30 mouse cellular contexts compared by ENCODE assay signal in the genomic region with DNA sequence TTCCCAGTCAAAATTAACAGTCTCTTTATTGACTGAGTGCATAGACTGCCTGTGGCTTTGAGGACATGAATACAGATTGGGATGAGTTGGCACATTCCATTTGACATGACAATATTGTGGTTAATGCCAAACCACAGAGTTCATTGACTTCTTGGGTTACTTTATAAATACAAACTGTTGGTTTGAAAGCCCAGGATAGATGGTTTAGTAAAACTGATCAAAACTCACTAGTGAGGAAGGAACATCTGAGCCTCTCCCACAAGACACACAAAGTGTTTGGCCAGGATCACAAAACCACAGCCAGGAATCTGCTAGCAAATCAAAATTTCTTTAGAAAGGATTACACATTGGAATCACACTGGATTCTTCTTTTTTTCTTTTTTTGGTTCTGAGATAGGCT. TPM values are rescaled to one million over a fixed set of nuclear protein-coding genes. Genes with fewer than 3 reads are reported as not detected.
DNase-seq lines count a peak whose midpoint lies in the region; TF ChIP-seq lines count a peak whose summit lies in the region.
"Had no signal": no experiment of that assay in that cellular context is flagged by ENCODE, and none has a peak within 500 bp of the region (broad histone marks: within the 10 kb centered on the region; RNA-seq: fewer than 3 reads in every experiment).

No protein-coding gene starts in this region.

- no peak overlapping the region for H3K4me3 ChIP-seq in kidney, adult 2 months (ENCODE audit: insufficient read depth, low read depth, low read length)
- H3K4me3 ChIP-seq: embryonic facial prominence, embryonic 12.5 days; embryonic facial prominence, embryonic 15.5 days; forebrain, embryonic 12.5 days; heart, embryonic 12.5 days; heart, embryonic 15.5 days had no signal

- TF ChIP-seq CTCF in kidney, adult 2 months (conservative IDR thresholded peaks at IDR 0.05; ENCODE audit: insufficient read depth, insufficient read length, low read depth, low read length) = no peak

- TF ChIP-seq POLR2A in kidney, adult 2 months (IDR thresholded peaks at IDR 0.05; ENCODE audit: low read depth, low read length) = no peak

- no peaks in the 10 kb centered on the region for H3K4me1 ChIP-seq in kidney, adult 2 months (ENCODE audit: control insufficient read depth, insufficient read depth, low read length)
- H3K4me1 ChIP-seq: embryonic facial prominence, embryonic 15.5 days had no signal

- H3K36me3 ChIP-seq in kidney, adult 2 months (ENCODE audit: control insufficient read depth, insufficient read depth, low read length) = no peaks in the 10 kb centered on the region
- H3K36me3 ChIP-seq: embryonic facial prominence, embryonic 12.5 days; embryonic facial prominence, embryonic 15.5 days; forebrain, embryonic 12.5 days; heart, embryonic 12.5 days; heart, embryonic 15.5 days had no signal

- H3K27ac ChIP-seq in kidney, adult 2 months (ENCODE audit: insufficient read depth, low read depth, low read length) = no peak overlapping the region
- H3K27ac ChIP-seq: embryonic facial prominence, embryonic 12.5 days; embryonic facial prominence, embryonic 15.5 days; forebrain, embryonic 12.5 days; heart, embryonic 15.5 days; hindbrain, embryonic 14.5 days; hindbrain, postnatal 0 days had no signal

- no peaks in the 10 kb centered on the region for H3K27me3 ChIP-seq in kidney, adult 2 months (replicated peaks; ENCODE audit: control insufficient read depth, insufficient read depth, low read length)
- H3K27me3 ChIP-seq: embryonic facial prominence, embryonic 15.5 days; heart, embryonic 12.5 days; heart, embryonic 15.5 days had no signal

- peak; percentile 32 for DNase-seq in kidney, adult 2 months
- no peak for DNase-seq in kidney, adult 8-10 months
- DNase-seq in 3134 (ENCODE audit: extremely low read depth, insufficient read length, low spot score) (peak; percentile 71), adipocyte (ENCODE audit: low spot score) (peak; percentile 8)
- peak; percentile 89 for DNase-seq in Muller cell, postnatal 12 days (ENCODE audit: inconsistent ontology term)
- DNase-seq in lung, postnatal 14 days = no peak
- DNase-seq in gastrocnemius, postnatal 4 days (ENCODE audit: low spot score in 2 of 2) = no peak
- DNase-seq: adrenal gland, postnatal 10 days; adrenal gland, postnatal 36 days; cerebellum, adult 18-20 months; cerebellum, adult 9-10 months; cerebellum, postnatal 14 days; gastrocnemius, postnatal 10 days; heart, adult 18-20 months; heart, postnatal 10 days; heart, postnatal 4 days had no signal

RNA-seq across cellular contexts. Expression of a gene that starts 30.0 kb away (rescaled TPM):
- polyA plus RNA-seq in kidney, adult 2 months (2012; rRNA removed) = not detected in 2 replicates
- not detected for total RNA-seq in gastrocnemius, postnatal 4 days (2021)
- total RNA-seq: adrenal gland, adult 18-20 months; adrenal gland, postnatal 10 days; adrenal gland, postnatal 36 days; common myeloid progenitor, adult 5-6 weeks; gastrocnemius, adult 18-20 months; heart, adult 18-20 months; heart, postnatal 10 days; heart, postnatal 4 days had no signal
- polyA plus RNA-seq: activated CD4-positive, CD25-positive, alpha-beta regulatory T cell, adult 4 months; gonadal fat pad, adult 2 months; heart, embryonic 15.5 days; inflammation-experienced regulatory T-cells, adult 6 months; intestine, embryonic 16.5 days had no signal

Comparison
In these comparisons a context has a peak if more than half of its experiments do, and no peak if none do; other contexts are left out.
1. DNase-seq: peak in kidney, adult 2 months (single experiment), 3134 (single experiment), Muller cell, postnatal 12 days (single experiment) and adipocyte (single experiment); none in kidney, adult 8-10 months (0 of 2), lung, postnatal 14 days (single experiment) and gastrocnemius, postnatal 4 days (0 of 2).